Mouse (Mus musculus) heart, adult 9 months (tissue): ENCODE results near the gene Atp5g1.

Experiments
- DNase-seq, 2 experiments: peaks; one replicate each; pipeline ENCODE4 v3.0.0; 2022; ENCODE audit warnings: low spot score in 2 of 2

Gene Atp5g1

GRCm38 (mm10) chr11:96028130-96028529 lies 47.3 kb downstream of the Atp5g1 start:
- no peak for DNase-seq

GRCm38 (mm10) chr11:96020622-96021021 lies 54.8 kb downstream of the Atp5g1 start:
- DNase-seq = no peak
